Mouse (Mus musculus) erythroblast, embryonic 14.5 days (primary cell): Measurements from ENCODE around the gene Muc4.

ENCODE experiments used
- GATA1 ChIP-seq: IDR thresholded peaks from 2 replicates; pipeline ENCODE4 v1.6.1; 2012; ENCODE audit warnings: low read length, inconsistent platforms, mixed read lengths
- TAL1 ChIP-seq: IDR thresholded peaks from 3 replicates; pipeline ENCODE4 v1.6.1; 2012; ENCODE audit warnings: low read length, inconsistent platforms, mixed read lengths

GRCm38 (mm10) chr16:32723767-32724166 is 11.9 kb upstream of the Muc4 start:
- TF ChIP-seq GATA1, result no peak
- no peak for TF ChIP-seq TAL1
